Mouse (Mus musculus): ENCODE results near the gene Olfr1504.
"Not testable (repeated sequence)": the region's sequence is repeated elsewhere in the genome, so short reads cannot be mapped to it uniquely, and the experiment has no call there.

Olfr1504 gene

DNA sequence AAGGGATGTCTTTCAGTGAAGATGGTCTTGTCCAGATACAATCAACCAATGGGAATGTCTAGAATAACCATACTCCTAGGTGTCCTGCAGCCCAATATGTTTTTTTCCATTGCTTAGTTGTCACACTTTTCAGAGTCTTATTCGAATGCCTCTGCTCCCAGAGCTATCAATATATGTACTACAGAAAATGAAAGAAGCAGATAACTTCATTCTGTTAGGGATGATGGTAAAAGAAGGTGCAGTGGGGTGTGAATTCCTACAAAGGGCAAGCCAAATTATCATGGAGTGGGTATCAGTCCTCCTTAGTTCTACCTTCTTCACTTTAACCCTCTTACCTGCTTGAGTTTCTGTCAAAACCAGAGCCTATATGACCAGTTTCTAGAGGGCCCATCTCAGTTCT lies at the start of gene Olfr1504:
Olfr1504 (minus strand) TSS at position 101 of the 400 bp plus-strand sequence.
- no peak for DNase-seq (ENCODE audit: inconsistent age in 2 of 2, low spot score in 1 of 2)

- DNase-seq (ENCODE audit: inconsistent age in 2 of 2, low spot score in 1 of 2), result no peak
These were observed 15.5 kb upstream of the Olfr1504 start, which contains the start of gene Olfr1505 for GRCm38 (mm10) chr19:13913230-13913629. Gene Olfr1505 (plus strand): TSS chr19:13913530.

GRCm38 (mm10) chr19:13861495-13861894 lies 36.2 kb downstream of the Olfr1504 start, which contains the start of gene Olfr1502:
Gene Olfr1502 (plus strand): TSS chr19:13861795.
- no peak for DNase-seq (ENCODE audit: inconsistent age in 2 of 2, low spot score in 1 of 2)

GRCm38 (mm10) chr19:13850592-13850991 lies 47.1 kb downstream of the Olfr1504 start, which contains the start of gene Olfr1501:
Gene Olfr1501 (minus strand): TSS chr19:13850692.
- not testable (repeated sequence) for DNase-seq (ENCODE audit: inconsistent age in 2 of 2, low spot score in 1 of 2)

All from adrenal gland, adult (tissue).